Mouse (Mus musculus): ENCODE results near the gene Lrrc30.
A peak's percentile ranks its signal among the peaks of the same experiment; 100 is the strongest.

Gene Lrrc30

GRCm38 (mm10) chr17:67632676-67633339 lies at the start of gene Lrrc30:
Lrrc30 (minus strand) TSS chr17:67632723.
- no peak for DNase-seq (ENCODE audit: low read depth, low spot score)

GRCm38 (mm10) chr17:67681084-67681483 lies 48.6 kb upstream of the Lrrc30 start:
- no peak for DNase-seq (ENCODE audit: low read depth, low spot score)

GRCm38 (mm10) chr17:67678576-67678975 lies 46.1 kb upstream of the Lrrc30 start:
- DNase-seq (ENCODE audit: low read depth, low spot score) = no peak

- no peak for DNase-seq (ENCODE audit: low read depth, low spot score)
Observed at GRCm38 (mm10) chr17:67667981-67668380, 35.5 kb upstream of the Lrrc30 start.

GRCm38 (mm10) chr17:67666981-67667380 lies 34.5 kb upstream of the Lrrc30 start:
- no peak for DNase-seq (ENCODE audit: low read depth, low spot score)

GRCm38 (mm10) chr17:67664299-67664698 lies 31.8 kb upstream of the Lrrc30 start:
- no peak for DNase-seq (ENCODE audit: low read depth, low spot score)

GRCm38 (mm10) chr17:67651506-67651905 lies 19.0 kb upstream of the Lrrc30 start:
- peak; percentile 13 for DNase-seq (ENCODE audit: low read depth, low spot score)

- DNase-seq (ENCODE audit: low read depth, low spot score) = no peak
Observed at GRCm38 (mm10) chr17:67641627-67642026, 9.1 kb upstream of the Lrrc30 start.

GRCm38 (mm10) chr17:67638119-67638810 lies 5.7 kb upstream of the Lrrc30 start:
- no peak for DNase-seq (ENCODE audit: low read depth, low spot score)

GRCm38 (mm10) chr17:67636951-67637350 lies 4.4 kb upstream of the Lrrc30 start:
- no peak for DNase-seq (ENCODE audit: low read depth, low spot score)

- no peak for DNase-seq (ENCODE audit: low read depth, low spot score)
Observed at GRCm38 (mm10) chr17:67636304-67636703, 3.8 kb upstream of the Lrrc30 start.

- no peak for DNase-seq (ENCODE audit: low read depth, low spot score)
Observed at GRCm38 (mm10) chr17:67629746-67630145, 2.8 kb downstream of the Lrrc30 start.

GRCm38 (mm10) chr17:67629211-67629657 lies 3.3 kb downstream of the Lrrc30 start:
- DNase-seq (ENCODE audit: low read depth, low spot score) = no peak

GRCm38 (mm10) chr17:67628475-67628874 lies 4.0 kb downstream of the Lrrc30 start:
- DNase-seq (ENCODE audit: low read depth, low spot score) = no peak

GRCm38 (mm10) chr17:67625431-67625830 lies 7.1 kb downstream of the Lrrc30 start:
- DNase-seq (ENCODE audit: low read depth, low spot score) = no peak

GRCm38 (mm10) chr17:67619001-67619400 lies 13.5 kb downstream of the Lrrc30 start:
- no peak for DNase-seq (ENCODE audit: low read depth, low spot score)

GRCm38 (mm10) chr17:67614381-67614780 lies 18.1 kb downstream of the Lrrc30 start:
- no peak for DNase-seq (ENCODE audit: low read depth, low spot score)

GRCm38 (mm10) chr17:67612576-67612975 lies 19.9 kb downstream of the Lrrc30 start:
- DNase-seq (ENCODE audit: low read depth, low spot score) = no peak

- no peak for DNase-seq (ENCODE audit: low read depth, low spot score)
Observed at GRCm38 (mm10) chr17:67612151-67612550, 20.4 kb downstream of the Lrrc30 start.

- no peak for DNase-seq (ENCODE audit: low read depth, low spot score)
Observed at GRCm38 (mm10) chr17:67604446-67604845, 28.1 kb downstream of the Lrrc30 start.

GRCm38 (mm10) chr17:67602556-67602955 lies 30.0 kb downstream of the Lrrc30 start:
- no peak for DNase-seq (ENCODE audit: low read depth, low spot score)

GRCm38 (mm10) chr17:67584937-67585579 lies 47.5 kb downstream of the Lrrc30 start:
- DNase-seq (ENCODE audit: low read depth, low spot score) = no peak

- DNase-seq (ENCODE audit: low read depth, low spot score) = no peak
Observed at GRCm38 (mm10) chr17:67584533-67584932, 48.0 kb downstream of the Lrrc30 start.
